Mouse (Mus musculus): ENCODE results near the gene Ugt8a.

Gene Ugt8a

GRCm38 (mm10) chr3:125861601-125862000 lies 76.8 kb downstream of the Ugt8a start:
- DNase-seq, result no peak

GRCm38 (mm10) chr3:125849163-125849872 lies 89.1 kb downstream of the Ugt8a start:
- peak; percentile 12 to 18 for DNase-seq

GRCm38 (mm10) chr3:125828051-125828450 lies 110.4 kb downstream of the Ugt8a start:
- no peak for DNase-seq

- no peak for DNase-seq
These were observed 111.2 kb downstream of the Ugt8a start for GRCm38 (mm10) chr3:125827256-125827655.

GRCm38 (mm10) chr3:125819741-125820140 lies 118.7 kb downstream of the Ugt8a start:
- DNase-seq, result no peak

Data from kidney, adult 8-10 months (tissue).